Mouse (Mus musculus): ENCODE results near the gene Atp6v1d. TPM values are rescaled to one million over a fixed set of nuclear protein-coding genes. Genes with fewer than 3 reads are reported as not detected.

Gene Atp6v1d
- polyA plus RNA-seq, 1 experiment from 2014 or later = 115 TPM

Other genes starting within 250 kb of the Atp6v1d start
- 0.54 and 0.66 TPM in 2 replicates for gene Fam71d, start 170.1 kb downstream of the Atp6v1d start, polyA plus RNA-seq (2015; fragmentation: Nextera tagmentation; extraction: Ambion mirVana)
- 19.8 and 22.0 TPM in 2 replicates for gene Mpp5, start 112.7 kb downstream of the Atp6v1d start, polyA plus RNA-seq (2015; fragmentation: Nextera tagmentation; extraction: Ambion mirVana)
- gene Eif2s1, start 181 bp upstream of the Atp6v1d start, polyA plus RNA-seq (2015; fragmentation: Nextera tagmentation; extraction: Ambion mirVana) = 163 and 178 TPM in 2 replicates
- gene Plek2, start 45.3 kb upstream of the Atp6v1d start, polyA plus RNA-seq (2015; fragmentation: Nextera tagmentation; extraction: Ambion mirVana) = 1.0 and 1.2 TPM in 2 replicates
- gene Tmem229b, start 146.0 kb upstream of the Atp6v1d start, polyA plus RNA-seq (2015; fragmentation: Nextera tagmentation; extraction: Ambion mirVana) = 41.2 and 41.8 TPM in 2 replicates
- gene Plekhh1, start 167.5 kb upstream of the Atp6v1d start, polyA plus RNA-seq (2015; fragmentation: Nextera tagmentation; extraction: Ambion mirVana) = 3.2 and 4.0 TPM in 2 replicates
- 25.3 and 26.4 TPM in 2 replicates for gene Pigh, start 228.0 kb upstream of the Atp6v1d start, polyA plus RNA-seq (2015; fragmentation: Nextera tagmentation; extraction: Ambion mirVana)